Mouse (Mus musculus): ENCODE data around the gene Dop1a. TPM values are rescaled to one million over a fixed set of nuclear protein-coding genes. Genes with fewer than 3 reads are reported as not detected.
"Not testable (repeated sequence)": the region's sequence is repeated elsewhere in the genome, so short reads cannot be mapped to it uniquely, and the experiment has no call there.

The Dop1a gene
- polyA plus RNA-seq, 1 experiment = 47.3 TPM

DNA sequence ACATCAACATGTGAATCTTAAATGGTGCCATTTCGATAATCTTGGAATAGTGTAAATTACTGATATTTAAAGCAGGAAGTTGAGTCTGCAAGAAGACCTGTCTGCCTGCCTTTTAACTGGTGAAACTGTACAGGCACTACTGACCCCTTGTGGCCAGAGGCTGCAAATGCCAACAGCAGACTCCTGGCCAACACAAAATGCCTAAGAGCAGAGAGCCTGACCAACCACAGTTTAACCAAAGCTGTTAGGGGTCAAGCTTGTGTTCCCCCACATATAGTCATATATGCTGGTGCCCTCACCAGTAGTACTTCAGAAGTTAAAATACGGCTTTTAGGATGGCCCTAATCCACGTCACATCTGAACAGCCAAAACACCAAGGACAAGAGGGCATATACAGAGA is 116.8 kb downstream of the Dop1a start:
- peak; percentile 78 for DNase-seq (ENCODE audit: low read depth)
- peak; percentile 92 for TF ChIP-seq CTCF (IDR thresholded peaks at IDR 0.05; ENCODE audit: borderline replicate concordance, extremely low read depth, insufficient read depth, insufficient read length)
- no peak for TF ChIP-seq POLR2A (IDR thresholded peaks at IDR 0.05; ENCODE audit: borderline replicate concordance, extremely low read depth, insufficient read depth, insufficient read length, poor library complexity, severe bottlenecking)

DNA sequence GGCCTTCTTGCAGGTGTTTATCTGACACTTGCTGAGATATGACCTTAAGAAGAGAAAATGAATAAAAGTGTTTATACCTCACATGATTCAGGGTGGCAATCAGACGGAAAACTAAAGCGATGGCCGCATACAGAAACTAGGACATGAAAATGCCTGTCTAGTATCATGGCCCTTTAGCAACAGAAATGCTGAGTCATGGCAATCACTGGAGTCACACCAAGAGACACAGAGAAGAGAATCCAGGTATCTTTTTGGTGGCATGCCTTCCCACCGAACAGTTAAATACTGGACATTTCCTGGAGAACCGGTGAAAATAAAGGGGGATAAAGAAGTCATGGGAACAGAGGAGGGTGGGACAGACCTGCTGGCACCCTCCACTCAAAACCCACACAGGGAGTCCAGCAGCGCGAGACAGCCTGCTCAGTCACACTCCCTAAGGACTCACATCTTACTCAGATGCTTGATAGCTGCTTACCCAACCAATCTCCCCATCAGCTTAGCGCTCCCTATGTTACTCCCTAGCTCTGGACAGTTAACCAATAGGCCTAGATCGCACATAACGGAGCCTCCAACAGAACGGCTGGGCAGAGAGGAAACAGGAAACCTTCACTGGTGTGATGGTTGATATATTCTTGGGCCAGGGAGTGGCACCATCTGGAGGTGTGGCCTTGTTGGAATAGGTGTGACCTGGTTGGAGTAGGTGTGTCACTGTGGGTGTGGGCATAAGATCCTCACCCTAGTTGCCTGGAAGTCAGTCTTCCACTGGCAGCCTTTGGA is 120.3 kb downstream of the Dop1a start:
- TF ChIP-seq POLR2A (IDR thresholded peaks at IDR 0.05; ENCODE audit: borderline replicate concordance, extremely low read depth, insufficient read depth, insufficient read length, poor library complexity, severe bottlenecking) = no peak
- TF ChIP-seq CTCF (IDR thresholded peaks at IDR 0.05; ENCODE audit: borderline replicate concordance, extremely low read depth, insufficient read depth, insufficient read length) = no peak

DNA sequence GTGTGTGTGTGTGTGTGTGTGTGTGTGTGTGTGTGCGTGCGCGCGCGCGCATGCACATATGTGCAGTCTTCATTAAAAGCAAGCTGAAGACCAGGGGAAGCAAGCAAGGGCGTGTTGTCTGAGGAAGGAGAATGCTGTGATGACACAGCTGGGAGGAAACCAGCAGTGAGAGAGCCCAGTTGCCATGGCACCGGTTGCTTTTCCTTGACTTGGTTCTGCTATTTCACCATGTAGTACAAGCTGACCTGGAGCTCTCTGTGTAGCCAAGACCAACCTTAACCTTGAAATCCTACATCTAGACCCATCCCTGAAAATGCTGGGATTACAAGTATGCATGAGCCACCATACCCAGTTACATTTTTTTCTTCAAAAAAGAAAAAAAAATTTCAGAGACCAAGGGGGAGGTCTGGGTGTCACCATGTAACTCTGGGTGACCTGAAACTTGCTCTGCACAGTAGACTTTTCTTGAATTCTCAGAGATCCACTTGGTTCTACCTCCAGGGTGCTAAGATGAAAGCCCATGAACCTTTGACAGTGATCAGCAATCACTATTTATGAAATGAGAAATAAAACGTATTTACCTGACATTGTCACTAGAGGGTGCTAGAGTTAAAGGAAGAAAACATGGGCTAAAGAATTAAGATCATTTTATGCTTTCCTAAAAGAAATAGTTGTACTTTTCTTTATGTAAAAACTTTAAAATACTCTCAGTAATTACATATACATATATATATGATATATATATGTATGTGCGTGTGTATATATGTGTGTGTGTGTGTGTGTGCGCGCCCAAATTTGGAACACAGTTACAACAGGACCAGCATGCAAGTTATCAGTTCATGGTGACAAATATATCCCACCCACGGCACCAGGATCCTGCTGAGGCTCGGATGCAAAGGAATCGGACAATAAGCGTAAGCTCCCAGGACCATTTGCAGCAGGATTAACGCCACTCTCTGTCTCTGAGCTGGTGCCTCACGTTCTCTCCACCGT is 126.0 kb downstream of the Dop1a start:
- DNase-seq (ENCODE audit: low read depth) = peak; percentile 60
- TF ChIP-seq CTCF (IDR thresholded peaks at IDR 0.05; ENCODE audit: borderline replicate concordance, extremely low read depth, insufficient read depth, insufficient read length) (no peak), POLR2A (IDR thresholded peaks at IDR 0.05; ENCODE audit: borderline replicate concordance, extremely low read depth, insufficient read depth, insufficient read length, poor library complexity, severe bottlenecking) (no peak)

More for the DNA sequence above, 120.3 kb downstream of the Dop1a start:
- DNase-seq (ENCODE audit: low read depth) = no peak

DNA sequence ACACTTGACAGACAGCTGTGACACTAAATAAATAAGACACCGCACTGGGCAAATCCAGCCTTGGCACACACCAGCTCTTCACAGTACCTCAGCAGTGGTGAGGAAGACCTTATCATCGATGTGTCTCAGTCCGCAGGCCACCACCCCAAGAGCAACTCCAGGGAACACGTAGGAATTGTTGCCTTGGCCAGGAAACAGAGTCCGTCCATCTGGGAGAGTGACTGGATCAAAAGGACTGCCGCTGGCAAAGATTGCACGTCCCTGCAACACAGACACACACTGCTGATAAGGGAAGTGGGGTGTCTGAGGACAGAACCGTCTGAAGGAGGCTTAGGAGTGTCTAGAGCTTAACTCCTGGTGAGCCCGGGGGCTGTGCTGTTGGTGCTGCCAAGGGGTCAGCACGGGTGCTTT is 127.4 kb downstream of the Dop1a start:
- DNase-seq (ENCODE audit: low read depth) = not testable (repeated sequence)

DNA sequence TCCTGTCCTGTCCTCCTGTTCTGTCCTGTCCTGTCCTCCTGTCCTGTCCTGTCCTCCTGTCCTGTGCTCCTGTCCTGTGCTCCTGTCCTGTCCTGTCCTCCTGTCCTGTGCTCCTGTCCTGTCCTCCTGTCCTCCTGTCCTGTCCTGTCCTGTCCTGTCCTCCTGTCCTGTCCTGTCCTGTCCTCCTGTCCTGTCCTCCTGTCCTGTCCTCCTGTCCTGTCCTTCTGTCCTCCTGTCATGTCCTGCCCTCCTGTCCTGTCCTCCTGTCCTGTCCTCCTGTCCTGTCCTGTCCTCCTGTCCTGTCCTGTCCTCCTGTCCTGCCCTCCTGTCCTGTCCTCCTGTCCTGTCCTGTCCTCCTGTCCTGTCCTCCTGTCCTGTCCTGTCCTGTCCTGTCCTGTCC is 130.0 kb downstream of the Dop1a start:
- not testable (repeated sequence) for DNase-seq (ENCODE audit: low read depth)

DNA sequence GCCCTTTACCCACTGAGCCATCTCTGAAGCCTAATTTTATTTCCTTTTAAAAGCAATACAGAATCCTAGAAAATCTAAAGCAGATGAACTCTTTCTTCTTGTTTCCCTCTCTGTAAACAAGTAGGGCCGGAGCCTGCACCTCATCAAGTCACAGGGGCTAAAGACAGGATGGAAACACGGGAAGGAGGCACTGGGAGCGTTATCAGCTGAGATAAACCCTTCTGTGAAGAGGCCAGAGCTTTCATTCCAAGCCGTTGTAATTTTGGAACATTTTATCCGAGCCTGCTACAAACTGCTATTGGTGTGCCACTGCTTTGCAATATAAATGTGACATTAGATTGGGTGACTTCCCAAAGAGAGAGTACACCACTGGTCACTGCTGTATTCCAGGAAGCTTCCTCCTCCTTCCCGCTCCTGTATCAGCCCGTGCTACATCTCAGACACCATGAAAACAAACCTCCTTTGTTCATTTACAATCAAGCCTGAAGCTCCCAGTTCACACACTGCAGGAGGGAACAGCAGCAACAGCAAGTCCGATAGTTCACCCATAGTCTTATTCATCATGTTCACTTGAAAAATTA is 132.9 kb downstream of the Dop1a start:
- DNase-seq (ENCODE audit: low read depth) = no peak
- TF ChIP-seq POLR2A (IDR thresholded peaks at IDR 0.05; ENCODE audit: borderline replicate concordance, extremely low read depth, insufficient read depth, insufficient read length, poor library complexity, severe bottlenecking) (no peak), CTCF (IDR thresholded peaks at IDR 0.05; ENCODE audit: borderline replicate concordance, extremely low read depth, insufficient read depth, insufficient read length) (no peak)

Other genes with a start within 250 kb of the Dop1a start
- gene Ube2cbp, start 2.2 kb upstream of the Dop1a start, polyA plus RNA-seq (2012; rRNA removed) = 4.9 and 5.1 TPM in 2 replicates
- 17.9 and 18.2 TPM in 2 replicates for gene Pgm3, start 104.7 kb downstream of the Dop1a start, polyA plus RNA-seq (2012; rRNA removed)
- 5.5 and 6.5 TPM in 2 replicates for gene Rwdd2a, start 104.8 kb downstream of the Dop1a start, polyA plus RNA-seq (2012; rRNA removed)
- 13.1 and 26.8 TPM in 2 replicates for gene Me1, start 228.8 kb downstream of the Dop1a start, polyA plus RNA-seq (2012; rRNA removed)